Mouse (Mus musculus) B cell, adult 2 months (primary cell): Measurements from ENCODE around the gene Ly86.

ENCODE experiments used
- DNase-seq, 2 experiments: peaks; one replicate each; pipeline ENCODE4 v3.0.0; 2022

Ly86 gene

GRCm38 (mm10) chr13:37462049-37462702 is 117.2 kb downstream of the Ly86 start:
- no peak for DNase-seq

DNA sequence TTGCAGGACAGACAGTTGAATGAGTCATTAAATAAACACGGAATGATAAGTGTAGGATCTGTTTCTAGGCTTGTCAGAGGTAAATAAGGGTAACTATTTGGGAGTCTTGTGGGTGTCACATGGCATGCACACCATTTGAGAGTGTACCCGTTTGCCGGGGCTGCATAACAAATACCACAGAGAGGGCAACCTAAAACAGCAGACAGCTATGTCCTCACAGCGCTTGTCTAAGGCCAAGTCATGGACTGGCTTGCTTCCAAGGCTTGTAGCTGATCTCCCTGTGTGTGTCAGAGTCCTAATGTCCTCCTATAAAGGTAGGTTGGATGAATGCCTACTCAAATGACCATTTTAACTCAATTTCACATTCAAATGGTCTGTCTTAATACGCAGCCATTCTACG is 120.7 kb downstream of the Ly86 start:
- no peak for DNase-seq

- peak; percentile 72 to 77 for DNase-seq
Observed at GRCm38 (mm10) chr13:37467795-37468194, 122.8 kb downstream of the Ly86 start.
